Mouse (Mus musculus) kidney, adult 11 months (tissue): Measurements from ENCODE around the gene Ppp1r3g.
"Not testable (repeated sequence)": the region's sequence is repeated elsewhere in the genome, so short reads cannot be mapped to it uniquely, and the experiment has no call there.

ENCODE experiments used
- DNase-seq: peaks from one replicate; pipeline ENCODE4 v3.0.0; 2022

Gene Ppp1r3g

GRCm38 (mm10) chr13:35958539-35958938 is at the start of gene Ppp1r3g:
Gene Ppp1r3g (plus strand): TSS chr13:35958839.
- no peak for DNase-seq

GRCm38 (mm10) chr13:35911476-35911875 is 47.2 kb upstream of the Ppp1r3g start:
- no peak for DNase-seq

GRCm38 (mm10) chr13:35937991-35938390 is 20.6 kb upstream of the Ppp1r3g start:
- DNase-seq = no peak

- peak; percentile 15 for DNase-seq
Measured at GRCm38 (mm10) chr13:35939871-35940665, 18.6 kb upstream of the Ppp1r3g start.

- DNase-seq = no peak
Measured at GRCm38 (mm10) chr13:35940934-35941333, 17.7 kb upstream of the Ppp1r3g start.

GRCm38 (mm10) chr13:35946659-35947353 is 11.8 kb upstream of the Ppp1r3g start:
- DNase-seq = no peak

- peak; percentile 15 for DNase-seq
Measured at GRCm38 (mm10) chr13:35947354-35948000, 11.2 kb upstream of the Ppp1r3g start.

- DNase-seq = no peak
Measured at GRCm38 (mm10) chr13:35949814-35950455, 8.7 kb upstream of the Ppp1r3g start.

- no peak for DNase-seq
Measured at GRCm38 (mm10) chr13:35959391-35960067, 890 bp downstream of the Ppp1r3g start.

GRCm38 (mm10) chr13:35963583-35963982 is 4.9 kb downstream of the Ppp1r3g start:
- no peak for DNase-seq

GRCm38 (mm10) chr13:35967690-35968089 is 9.1 kb downstream of the Ppp1r3g start:
- DNase-seq = no peak

GRCm38 (mm10) chr13:35968131-35968718 is 9.6 kb downstream of the Ppp1r3g start:
- DNase-seq = no peak

GRCm38 (mm10) chr13:35968719-35969430 is 10.2 kb downstream of the Ppp1r3g start:
- no peak for DNase-seq

GRCm38 (mm10) chr13:35969431-35969721 is 10.7 kb downstream of the Ppp1r3g start:
- DNase-seq = no peak

- no peak for DNase-seq
Measured at GRCm38 (mm10) chr13:35969829-35970228, 11.2 kb downstream of the Ppp1r3g start.

GRCm38 (mm10) chr13:35976912-35977311 is 18.3 kb downstream of the Ppp1r3g start:
- DNase-seq = no peak

GRCm38 (mm10) chr13:35980471-35980870 is 21.8 kb downstream of the Ppp1r3g start:
- DNase-seq = no peak

GRCm38 (mm10) chr13:35982985-35983384 is 24.3 kb downstream of the Ppp1r3g start:
- no peak for DNase-seq

- no peak for DNase-seq
Measured at GRCm38 (mm10) chr13:35989329-35989728, 30.7 kb downstream of the Ppp1r3g start.

GRCm38 (mm10) chr13:35991185-35991584 is 32.5 kb downstream of the Ppp1r3g start:
- DNase-seq = not testable (repeated sequence)

GRCm38 (mm10) chr13:35994067-35994466 is 35.4 kb downstream of the Ppp1r3g start:
- DNase-seq = peak; percentile 77

- no peak for DNase-seq
Measured at GRCm38 (mm10) chr13:35995231-35995630, 36.6 kb downstream of the Ppp1r3g start.
